9 mouse cellular contexts compared by ENCODE assay signal in the genomic region with DNA sequence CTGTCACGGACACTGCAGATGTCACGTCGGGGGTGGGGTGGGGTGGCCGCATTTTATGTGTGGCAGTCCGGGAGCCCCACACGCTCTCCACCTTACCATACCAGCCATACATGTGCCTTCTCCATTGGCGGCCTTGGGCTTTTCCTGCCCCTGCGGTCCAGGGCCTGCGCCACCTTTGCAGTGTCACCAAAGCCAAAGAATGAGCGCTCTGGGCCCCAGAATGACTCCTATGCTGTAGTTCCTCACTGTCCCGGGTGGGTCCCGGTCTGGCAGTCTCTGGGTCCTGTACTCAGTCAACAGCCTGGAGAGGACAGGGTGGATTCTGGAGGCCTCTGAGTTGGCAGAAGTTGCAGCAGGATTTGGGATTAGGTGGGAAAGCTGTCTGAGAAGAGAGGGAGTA. TPM values are rescaled to one million over a fixed set of nuclear protein-coding genes. Genes with fewer than 3 reads are reported as not detected.
DNase-seq lines count a peak whose midpoint lies in the region; ATAC-seq and TF ChIP-seq lines count a peak whose summit lies in the region.
"Had no signal": no experiment of that assay in that cellular context is flagged by ENCODE, and none has a peak within 500 bp of the region (broad histone marks: within the 10 kb centered on the region; RNA-seq: fewer than 3 reads in every experiment).

A gene (minus strand): TSS at position 155 of the 400 bp plus-strand sequence.

- no peak for TF ChIP-seq POLR2A in bone marrow macrophage, adult 2 months (IDR thresholded peaks at IDR 0.05; ENCODE audit: borderline replicate concordance, low read depth, low read length)

- DNase-seq in heart, postnatal 25 days (ENCODE audit: low spot score): no peak
- DNase-seq in hindbrain, embryonic 14.5 days (ENCODE audit: low spot score): no peak
- no peak for DNase-seq in urinary bladder, postnatal 10 days (ENCODE audit: low spot score)
- DNase-seq in cerebellum, adult 8-10 months: no peak
- no peak for DNase-seq in gastrocnemius, postnatal 14 days

- H3K4me3 ChIP-seq in heart, embryonic 15.5 days: peak within 1 kb of the TSS; percentile 50
- H3K4me3 ChIP-seq in bone marrow macrophage, adult 2 months (ENCODE audit: insufficient read depth, low read length): peak within 1 kb of the TSS; percentile 19; the same call in 1 of the 2 replicates
- peak within 1 kb of the TSS; percentile 42 for H3K4me3 ChIP-seq in hindbrain, embryonic 14.5 days (replicated peaks; ENCODE audit: low read length)
- H3K4me3 ChIP-seq in liver, embryonic 16.5 days (ENCODE audit: low read depth, low read length): peak within 1 kb of the TSS; percentile 40

- H3K36me3 ChIP-seq in heart, embryonic 15.5 days: no peaks in the 10 kb centered on the region
- H3K36me3 ChIP-seq in hindbrain, embryonic 14.5 days (replicated peaks; ENCODE audit: control insufficient read depth, insufficient read depth): no peaks in the 10 kb centered on the region
- no peaks in the 10 kb centered on the region for H3K36me3 ChIP-seq in liver, embryonic 16.5 days (ENCODE audit: control insufficient read depth, insufficient read depth)

- H3K4me2 ChIP-seq in heart, embryonic 15.5 days: peak within 1 kb of the TSS; percentile 91
- H3K4me2 ChIP-seq in hindbrain, embryonic 14.5 days (replicated peaks): peak within 1 kb of the TSS; percentile 77
- peak within 1 kb of the TSS; percentile 57 for H3K4me2 ChIP-seq in liver, embryonic 16.5 days (ENCODE audit: low read depth, low read length)

- intact Hi-C loops in heart, postnatal 25 days (cut with DNase I): no loop called here
- intact Hi-C loops in gastrocnemius, postnatal 14 days (cut with DNase I; ENCODE audit: low total_unique reads): no loop called here

- ATAC-seq in heart, embryonic 15.5 days (replicated peaks; ENCODE audit: insufficient number of reproducible peaks, insufficient read depth, low FRiP score, low read depth): no peak
- no peak; the same call in 1 of the 2 replicates for ATAC-seq in hindbrain, embryonic 14.5 days (ENCODE audit: low FRiP score)
- no peak for ATAC-seq in liver, embryonic 16.5 days (ENCODE audit: low read depth)

- peak within 1 kb of the TSS; percentile 9 for H3K9ac ChIP-seq in heart, embryonic 15.5 days
- H3K9ac ChIP-seq in hindbrain, embryonic 14.5 days: peak within 1 kb of the TSS; percentile 45
- H3K9ac ChIP-seq in liver, embryonic 16.5 days (ENCODE audit: low read depth, low read length): no peak within 1 kb of the TSS

- TF ChIP-seq CTCF in bone marrow macrophage, adult 2 months (IDR thresholded peaks at IDR 0.05; ENCODE audit: low read depth, low read length): no peak

- peaks cover 7% of the 10 kb centered on the region for H3K9me3 ChIP-seq in heart, embryonic 15.5 days (replicated peaks)
- 0 out of 2 replicates have a peak, but pooled peaks cover 6% of the 10 kb centered on the region for H3K9me3 ChIP-seq in hindbrain, embryonic 14.5 days (ENCODE audit: control insufficient read depth, low read length)
- no peaks in the 10 kb centered on the region for H3K9me3 ChIP-seq in liver, embryonic 16.5 days (replicated peaks; ENCODE audit: control insufficient read depth, low read length)

- H3K27me3 ChIP-seq in heart, embryonic 15.5 days: peaks cover 96% of the 10 kb centered on the region
- H3K27me3 ChIP-seq in hindbrain, embryonic 14.5 days (ENCODE audit: control insufficient read depth, insufficient read depth, low read length): peaks cover 54% of the 10 kb centered on the region
- H3K27me3 ChIP-seq in liver, embryonic 16.5 days (ENCODE audit: control insufficient read depth, insufficient read depth, low read depth, low read length): peaks cover 56% of the 10 kb centered on the region

- WGBS in heart, embryonic 15.5 days: 20% methylated on average over 12 of the region's 12 CpGs
- WGBS in hindbrain, embryonic 14.5 days: 18% methylated on average over 12 of the region's 12 CpGs
- 14% methylated on average over 12 of the region's 12 CpGs for WGBS in liver, embryonic 16.5 days (ENCODE audit: insufficient replicate concordance)

- peaks cover 20% of the 10 kb centered on the region for H3K4me1 ChIP-seq in heart, embryonic 15.5 days (replicated peaks)
- H3K4me1 ChIP-seq in bone marrow macrophage, adult 2 months (ENCODE audit: control insufficient read depth, insufficient read depth, low read length): no peaks in the 10 kb centered on the region
- H3K4me1 ChIP-seq in hindbrain, embryonic 14.5 days (replicated peaks; ENCODE audit: control insufficient read depth, insufficient read depth, low read length): peaks cover 11% of the 10 kb centered on the region; the same call in 1 of the 2 replicates
- H3K4me1 ChIP-seq in liver, embryonic 16.5 days (ENCODE audit: control insufficient read depth, low read depth, low read length): peaks cover 2% of the 10 kb centered on the region

- no peak within 1 kb of the TSS for H3K27ac ChIP-seq in heart, embryonic 15.5 days
- H3K27ac ChIP-seq in bone marrow macrophage, adult 2 months (ENCODE audit: insufficient read depth, low read depth, low read length): no peak within 1 kb of the TSS
- H3K27ac ChIP-seq in hindbrain, embryonic 14.5 days: no peak within 1 kb of the TSS
- no peak within 1 kb of the TSS for H3K27ac ChIP-seq in liver, embryonic 16.5 days (ENCODE audit: low read length)

RNA-seq across cellular contexts. Expression of the gene that starts here (rescaled TPM):
- polyA plus RNA-seq in heart, embryonic 15.5 days (2015; fragmentation: Nextera tagmentation; extraction: Ambion mirVana): 0.18 and 0.48 TPM in 2 replicates
- not detected for total RNA-seq in heart, postnatal 25 days (2021)
- not detected in 2 replicates for polyA plus RNA-seq in bone marrow macrophage, adult 2 months (2012; ENCODE audit: insufficient read depth, insufficient read length, missing spikeins)
- polyA plus RNA-seq in hindbrain, embryonic 14.5 days (2014; fragmentation: Nextera tagmentation; extraction: Ambion mirVana): 0.87 and 1.4 TPM in 2 replicates
- polyA plus RNA-seq in liver, embryonic 16.5 days (2015; fragmentation: Nextera tagmentation; extraction: Ambion mirVana): 0.12 and 0.19 TPM in 2 replicates
- under 1 TPM; 0.53 to 0.57 TPM for total RNA-seq in gastrocnemius, postnatal 14 days (2021)
- total RNA-seq: MEL had no signal
